Comparison of ENCODE assay signal across 19 mouse cellular contexts in the genomic region with DNA sequence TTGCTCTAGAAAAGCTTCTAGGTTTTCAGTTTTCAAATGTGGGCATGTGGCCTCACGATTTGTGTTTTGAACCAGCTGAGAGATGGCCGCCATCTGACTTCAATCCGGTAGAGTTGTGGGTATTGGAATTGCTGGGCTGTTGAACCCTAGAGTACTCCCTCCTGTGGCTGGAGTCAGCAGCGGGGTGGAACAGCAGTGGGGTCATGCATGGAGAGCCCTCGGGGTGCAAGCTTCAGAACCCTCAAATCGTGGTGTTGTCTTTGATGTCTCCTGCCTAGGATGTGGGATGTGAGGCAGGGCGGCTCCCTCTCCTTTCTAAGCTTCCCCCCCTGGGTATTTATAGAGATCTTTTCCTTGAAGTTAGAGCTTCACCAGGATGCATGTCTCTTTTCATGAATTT. TPM values are rescaled to one million over a fixed set of nuclear protein-coding genes. Genes with fewer than 3 reads are reported as not detected.
"Had no signal": no experiment of that assay in that cellular context is flagged by ENCODE, and none has a peak within 500 bp of the region (broad histone marks: within the 10 kb centered on the region; RNA-seq: fewer than 3 reads in every experiment).

No protein-coding gene starts in this region.

- H3K4me1 ChIP-seq: lung, embryonic 15.5 days; midbrain, embryonic 12.5 days; neural tube, embryonic 12.5 days; stomach, embryonic 15.5 days had no signal

- H3K9me3 ChIP-seq: lung, embryonic 15.5 days; megakaryocyte, embryonic 14.5 days; midbrain, embryonic 12.5 days; neural tube, embryonic 12.5 days; stomach, embryonic 15.5 days had no signal

- H3K4me3 ChIP-seq: lung, embryonic 15.5 days; megakaryocyte, embryonic 14.5 days; midbrain, embryonic 12.5 days; neural tube, embryonic 12.5 days; stomach, embryonic 15.5 days had no signal

- H3K36me3 ChIP-seq: lung, embryonic 15.5 days; midbrain, embryonic 12.5 days; neural tube, embryonic 12.5 days; stomach, embryonic 15.5 days had no signal

- ATAC-seq: lung, postnatal 0 days had no signal

- H3K4me2 ChIP-seq: lung, embryonic 15.5 days; midbrain, embryonic 12.5 days; neural tube, embryonic 12.5 days; stomach, embryonic 15.5 days had no signal

- H3K27me3 ChIP-seq: lung, embryonic 15.5 days; midbrain, embryonic 12.5 days; neural tube, embryonic 12.5 days; stomach, embryonic 15.5 days had no signal

- DNase-seq: lung, adult 2 months; lung, postnatal 14 days; lung, postnatal 36 days; midbrain, embryonic 14.5 days; right cerebral cortex, postnatal 14 days; thymus, adult 2 months; thymus, postnatal 25 days; thymus, postnatal 4 days had no signal

- H3K9ac ChIP-seq: lung, embryonic 15.5 days; midbrain, embryonic 12.5 days; neural tube, embryonic 12.5 days; stomach, embryonic 15.5 days had no signal

- H3K27ac ChIP-seq: lung, embryonic 15.5 days; macrophage; midbrain, embryonic 12.5 days; neural tube, embryonic 12.5 days; stomach, embryonic 15.5 days; stomach, postnatal 0 days had no signal

RNA-seq across cellular contexts. Expression of a gene that starts 52.7 kb away (rescaled TPM):
- total RNA-seq: megakaryocyte progenitor cell, adult 5-6 weeks; monocyte, adult 5-6 weeks; neutrophil, adult 5-6 weeks had no signal
- polyA plus RNA-seq: lung, adult 2 months; lung, postnatal 0 days; macrophage had no signal
